Mouse (Mus musculus) myocyte (in vitro differentiated cells): ENCODE results near the gene Tcta.

Source experiments
- CEBPB ChIP-seq: IDR thresholded peaks from 2 replicates; pipeline ENCODE4 v1.6.1; 2011; ENCODE audit warnings: mild to moderate bottlenecking, moderate library complexity; ENCODE audit not compliant: poor library complexity, insufficient read depth, severe bottlenecking
- MYOD1 ChIP-seq, 3 experiments: IDR thresholded peaks; one replicate each; pipeline ENCODE4 v1.6.1; 2011; ENCODE audit warnings: control low read depth in 2 of 3, low read depth in 2 of 3, mild to moderate bottlenecking in 2 of 3, moderate library complexity in 1 of 3; ENCODE audit not compliant: insufficient read length in 2 of 3, control insufficient read depth in 1 of 3
- POLR2A ChIP-seq: IDR thresholded peaks from one replicate; pipeline ENCODE4 v1.6.1; 2011; ENCODE audit warnings: low read depth, mild to moderate bottlenecking, control low read depth, moderate library complexity; ENCODE audit not compliant: insufficient read length
- SRF ChIP-seq: IDR thresholded peaks from one replicate; pipeline ENCODE4 v1.6.1; 2011; ENCODE audit warnings: low read depth; ENCODE audit not compliant: control insufficient read depth, insufficient read length
- TCF12 ChIP-seq: IDR thresholded peaks from one replicate; pipeline ENCODE4 v1.6.1; 2011; ENCODE audit warnings: mild to moderate bottlenecking, control low read depth; ENCODE audit not compliant: poor library complexity, insufficient read depth, severe bottlenecking
- TCF3 ChIP-seq: IDR thresholded peaks from one replicate; pipeline ENCODE4 v1.6.1; 2011; ENCODE audit warnings: low read depth, control low read depth; ENCODE audit not compliant: insufficient read length

GRCm38 (mm10) chr9:108262494-108263049 lies 43.4 kb downstream of the Tcta start:
- TF ChIP-seq POLR2A (no peak), SRF (no peak), CEBPB (0 out of 2 replicates have a peak, but pooled peaks have one; percentile 4), TCF3 (no peak), TCF12 (no peak), MYOD1 (IDR thresholded peaks at IDR 0.05; ENCODE audit: control insufficient read depth in 1 of 3, insufficient read length in 2 of 3, low read depth in 2 of 3) (no peak)
